Mouse (Mus musculus): Measurements from ENCODE around the gene Capza1. TPM values are rescaled to one million over a fixed set of nuclear protein-coding genes. Genes with fewer than 3 reads are reported as not detected.
"Not testable (repeated sequence)": the region's sequence is repeated elsewhere in the genome, so short reads cannot be mapped to it uniquely, and the experiment has no call there.

The Capza1 gene
- polyA plus RNA-seq, 1 experiment from 2014 or later = 240 TPM

DNA sequence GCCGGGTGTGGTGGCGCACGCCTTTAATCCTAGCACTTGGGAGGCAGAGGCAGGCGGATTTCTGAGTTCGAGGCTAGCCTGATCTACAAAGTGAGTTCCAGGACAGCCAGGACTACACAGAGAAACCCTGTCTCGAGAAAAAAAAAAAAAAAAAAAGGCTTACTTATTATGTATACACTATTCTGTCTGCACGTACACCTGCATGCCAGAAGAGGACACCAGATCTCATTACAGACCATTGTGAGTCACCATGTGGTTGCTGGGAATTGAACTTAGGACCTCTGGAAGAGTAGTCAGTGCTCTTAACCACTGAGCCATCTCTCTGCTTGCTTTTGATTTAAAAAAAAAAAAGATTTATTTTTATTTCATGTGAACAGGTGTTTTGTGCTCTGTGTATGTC is 51.1 kb downstream of the Capza1 start:
- H3K9me3 ChIP-seq (ENCODE audit: control insufficient read depth, low read length); DNase-seq (ENCODE audit: low spot score): not testable (repeated sequence)

DNA sequence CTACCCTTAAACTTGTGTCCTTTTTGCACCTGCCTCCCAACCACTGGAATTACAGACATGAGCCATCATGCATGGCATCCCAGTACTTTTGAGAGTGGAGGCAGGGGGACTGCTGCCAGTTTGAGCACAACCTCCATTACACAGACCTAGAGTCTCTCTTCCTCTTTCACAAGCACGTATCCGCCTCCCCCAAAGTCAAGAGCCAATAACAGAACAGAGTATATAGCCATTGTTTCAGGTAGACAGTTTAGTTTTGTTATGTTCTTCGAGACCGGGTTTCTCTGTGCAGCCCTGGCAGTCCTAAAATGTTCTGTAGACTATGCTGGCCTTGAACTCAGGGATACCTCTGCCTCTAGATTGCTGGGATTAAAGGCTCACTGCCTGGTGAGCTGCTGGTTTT is 52.1 kb downstream of the Capza1 start:
- DNase-seq (ENCODE audit: low spot score) (no peak), ATAC-seq (replicated peaks; ENCODE audit: low FRiP score) (no peak)
- no peak overlapping the region for H3K27ac ChIP-seq (ENCODE audit: low read depth, low read length)
- H3K4me1 ChIP-seq (replicated peaks; ENCODE audit: control insufficient read depth, insufficient read depth, low read length) = 0 out of 2 replicates have a peak, but pooled peaks cover 2% of the 10 kb centered on the region
- H3K9me3 ChIP-seq (ENCODE audit: control insufficient read depth, low read length) = no peaks in the 10 kb centered on the region
- no peak overlapping the region for H3K4me3 ChIP-seq (ENCODE audit: low read depth, low read length)
- H3K9ac ChIP-seq (ENCODE audit: low read length) = no peak overlapping the region
- H3K4me2 ChIP-seq (ENCODE audit: low read depth, low read length, severe bottlenecking) = no peak overlapping the region
- WGBS = 83% methylated on average over 4 of the region's 4 CpGs
- no peaks in the 10 kb centered on the region for H3K36me3 ChIP-seq (ENCODE audit: control insufficient read depth, insufficient read depth, low read length)
- H3K27me3 ChIP-seq (ENCODE audit: control insufficient read depth, insufficient read depth, low read length) = no peaks in the 10 kb centered on the region

More for the DNA sequence above, 51.1 kb downstream of the Capza1 start:
- H3K4me1 ChIP-seq (replicated peaks; ENCODE audit: control insufficient read depth, insufficient read depth, low read length); H3K4me3 ChIP-seq (ENCODE audit: low read depth, low read length); H3K27ac ChIP-seq (ENCODE audit: low read depth, low read length); H3K27me3 ChIP-seq (ENCODE audit: control insufficient read depth, insufficient read depth, low read length); H3K4me2 ChIP-seq (ENCODE audit: low read depth, low read length, severe bottlenecking); H3K9ac ChIP-seq (ENCODE audit: low read length); ATAC-seq (replicated peaks; ENCODE audit: low FRiP score); H3K36me3 ChIP-seq (ENCODE audit: control insufficient read depth, insufficient read depth, low read length): not testable (repeated sequence)
- WGBS = 87% methylated on average over 7 of the region's 7 CpGs

GRCm38 (mm10) chr3:104811752-104812151 is 52.6 kb downstream of the Capza1 start:
- ATAC-seq (replicated peaks; ENCODE audit: low FRiP score) (no peak), DNase-seq (ENCODE audit: low spot score) (no peak)
- no peaks in the 10 kb centered on the region for H3K36me3 ChIP-seq (ENCODE audit: control insufficient read depth, insufficient read depth, low read length)
- H3K4me2 ChIP-seq (ENCODE audit: low read depth, low read length, severe bottlenecking) = no peak overlapping the region
- no peaks in the 10 kb centered on the region for H3K9me3 ChIP-seq (ENCODE audit: control insufficient read depth, low read length)
- H3K9ac ChIP-seq (ENCODE audit: low read length) = no peak overlapping the region
- H3K4me1 ChIP-seq (replicated peaks; ENCODE audit: control insufficient read depth, insufficient read depth, low read length) = 0 out of 2 replicates have a peak, but pooled peaks cover 2% of the 10 kb centered on the region
- no peaks in the 10 kb centered on the region for H3K27me3 ChIP-seq (ENCODE audit: control insufficient read depth, insufficient read depth, low read length)
- no peak overlapping the region for H3K4me3 ChIP-seq (ENCODE audit: low read depth, low read length)
- WGBS = 11% methylated on average over 3 of the region's 3 CpGs
- no peak overlapping the region for H3K27ac ChIP-seq (ENCODE audit: low read depth, low read length)

DNA sequence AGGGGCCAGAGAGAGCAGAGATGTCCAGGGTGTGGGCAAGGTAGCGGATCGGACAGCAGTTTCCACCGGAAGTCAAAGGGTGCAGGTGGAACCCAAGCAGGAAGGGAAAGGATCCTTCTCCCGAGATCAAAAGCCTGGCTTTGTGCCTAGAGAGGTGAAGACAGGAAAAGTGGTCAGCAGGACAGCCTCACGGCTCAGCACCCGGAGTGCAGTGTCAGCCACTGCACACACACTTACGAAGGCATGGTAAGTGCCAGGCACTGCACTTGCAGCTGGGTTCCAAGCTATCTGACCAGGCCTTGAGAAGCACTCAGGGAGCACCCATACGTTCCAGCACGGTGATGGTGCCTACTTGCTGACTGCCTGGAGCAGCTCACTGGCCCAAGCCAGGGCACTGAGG is 58.8 kb downstream of the Capza1 start:
- no peak for DNase-seq (ENCODE audit: low spot score)
- no peak overlapping the region for H3K4me2 ChIP-seq (ENCODE audit: low read depth, low read length, severe bottlenecking)
- ATAC-seq (replicated peaks; ENCODE audit: low FRiP score) = no peak
- no peaks in the 10 kb centered on the region for H3K9me3 ChIP-seq (ENCODE audit: control insufficient read depth, low read length)
- no peaks in the 10 kb centered on the region; the same call in 1 of the 2 replicates for H3K36me3 ChIP-seq (ENCODE audit: control insufficient read depth, insufficient read depth, low read length)
- H3K4me1 ChIP-seq (replicated peaks; ENCODE audit: control insufficient read depth, insufficient read depth, low read length) = no peaks in the 10 kb centered on the region
- no peak overlapping the region for H3K4me3 ChIP-seq (ENCODE audit: low read depth, low read length)
- H3K27ac ChIP-seq (ENCODE audit: low read depth, low read length) = no peak overlapping the region
- no peaks in the 10 kb centered on the region for H3K27me3 ChIP-seq (ENCODE audit: control insufficient read depth, insufficient read depth, low read length)
- 85% methylated on average over 9 of the region's 9 CpGs for WGBS
- H3K9ac ChIP-seq (ENCODE audit: low read length) = no peak overlapping the region

GRCm38 (mm10) chr3:104804312-104804711 is 60.0 kb downstream of the Capza1 start:
- no peak overlapping the region for H3K4me3 ChIP-seq (ENCODE audit: low read depth, low read length)
- H3K4me2 ChIP-seq (ENCODE audit: low read depth, low read length, severe bottlenecking) = no peak overlapping the region
- DNase-seq (ENCODE audit: low spot score) (no peak), ATAC-seq (replicated peaks; ENCODE audit: low FRiP score) (no peak)
- H3K27ac ChIP-seq (ENCODE audit: low read depth, low read length) = no peak overlapping the region
- H3K4me1 ChIP-seq (replicated peaks; ENCODE audit: control insufficient read depth, insufficient read depth, low read length) = no peaks in the 10 kb centered on the region
- H3K9me3 ChIP-seq (ENCODE audit: control insufficient read depth, low read length) = no peaks in the 10 kb centered on the region
- H3K27me3 ChIP-seq (ENCODE audit: control insufficient read depth, insufficient read depth, low read length) = no peaks in the 10 kb centered on the region
- no peak overlapping the region for H3K9ac ChIP-seq (ENCODE audit: low read length)
- 95% methylated on average over 10 of the region's 10 CpGs for WGBS
- no peaks in the 10 kb centered on the region; the same call in 1 of the 2 replicates for H3K36me3 ChIP-seq (ENCODE audit: control insufficient read depth, insufficient read depth, low read length)

DNA sequence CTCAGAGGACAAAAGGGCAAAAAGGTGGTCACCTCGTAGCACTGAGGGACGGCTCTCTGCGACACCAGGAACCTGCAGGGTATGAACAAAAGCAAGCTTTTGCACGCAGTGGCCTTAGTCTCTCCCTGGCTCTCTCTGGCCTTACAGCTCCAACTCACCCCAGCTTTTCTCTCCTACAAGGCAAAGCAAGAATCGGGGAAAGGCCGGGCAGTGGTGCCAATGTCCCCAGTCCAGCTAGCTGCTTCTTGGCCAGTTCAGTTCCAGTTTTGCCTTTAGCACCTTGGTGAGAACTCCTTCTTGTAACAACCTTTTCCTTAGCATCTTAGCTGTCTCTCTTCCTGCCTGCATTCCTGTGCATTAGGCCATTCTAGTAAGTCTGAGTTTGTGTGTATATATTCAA is 62.8 kb downstream of the Capza1 start:
- Histone ChIP-seq H3K9ac (ENCODE audit: low read length) (no peak overlapping the region), H3K4me2 (ENCODE audit: low read depth, low read length, severe bottlenecking) (no peak overlapping the region), H3K36me3 (ENCODE audit: control insufficient read depth, insufficient read depth, low read length) (no peaks in the 10 kb centered on the region; the same call in 1 of the 2 replicates), H3K27ac (ENCODE audit: low read depth, low read length) (no peak overlapping the region), H3K9me3 (ENCODE audit: control insufficient read depth, low read length) (no peaks in the 10 kb centered on the region), H3K27me3 (ENCODE audit: control insufficient read depth, insufficient read depth, low read length) (no peaks in the 10 kb centered on the region), H3K4me3 (ENCODE audit: low read depth, low read length) (no peak overlapping the region), H3K4me1 (replicated peaks; ENCODE audit: control insufficient read depth, insufficient read depth, low read length) (no peaks in the 10 kb centered on the region)
- no peak for DNase-seq (ENCODE audit: low spot score)
- WGBS = 90% methylated on average over 6 of the region's 6 CpGs
- ATAC-seq (replicated peaks; ENCODE audit: low FRiP score) = no peak

- no peak for ATAC-seq (replicated peaks; ENCODE audit: low FRiP score)
- no peak overlapping the region for H3K9ac ChIP-seq (ENCODE audit: low read length)
- H3K27ac ChIP-seq (ENCODE audit: low read depth, low read length) = no peak overlapping the region
- no peak overlapping the region for H3K4me2 ChIP-seq (ENCODE audit: low read depth, low read length, severe bottlenecking)
- no peaks in the 10 kb centered on the region; the same call in 1 of the 2 replicates for H3K36me3 ChIP-seq (ENCODE audit: control insufficient read depth, insufficient read depth, low read length)
- no peak for DNase-seq (ENCODE audit: low spot score)
- 95% methylated on average over 11 of the region's 11 CpGs for WGBS
- H3K27me3 ChIP-seq (ENCODE audit: control insufficient read depth, insufficient read depth, low read length) = no peaks in the 10 kb centered on the region
- no peak overlapping the region for H3K4me3 ChIP-seq (ENCODE audit: low read depth, low read length)
- H3K9me3 ChIP-seq (ENCODE audit: control insufficient read depth, low read length) = no peaks in the 10 kb centered on the region
- no peaks in the 10 kb centered on the region for H3K4me1 ChIP-seq (replicated peaks; ENCODE audit: control insufficient read depth, insufficient read depth, low read length)
Observed at GRCm38 (mm10) chr3:104800681-104801080, 63.6 kb downstream of the Capza1 start.

DNA sequence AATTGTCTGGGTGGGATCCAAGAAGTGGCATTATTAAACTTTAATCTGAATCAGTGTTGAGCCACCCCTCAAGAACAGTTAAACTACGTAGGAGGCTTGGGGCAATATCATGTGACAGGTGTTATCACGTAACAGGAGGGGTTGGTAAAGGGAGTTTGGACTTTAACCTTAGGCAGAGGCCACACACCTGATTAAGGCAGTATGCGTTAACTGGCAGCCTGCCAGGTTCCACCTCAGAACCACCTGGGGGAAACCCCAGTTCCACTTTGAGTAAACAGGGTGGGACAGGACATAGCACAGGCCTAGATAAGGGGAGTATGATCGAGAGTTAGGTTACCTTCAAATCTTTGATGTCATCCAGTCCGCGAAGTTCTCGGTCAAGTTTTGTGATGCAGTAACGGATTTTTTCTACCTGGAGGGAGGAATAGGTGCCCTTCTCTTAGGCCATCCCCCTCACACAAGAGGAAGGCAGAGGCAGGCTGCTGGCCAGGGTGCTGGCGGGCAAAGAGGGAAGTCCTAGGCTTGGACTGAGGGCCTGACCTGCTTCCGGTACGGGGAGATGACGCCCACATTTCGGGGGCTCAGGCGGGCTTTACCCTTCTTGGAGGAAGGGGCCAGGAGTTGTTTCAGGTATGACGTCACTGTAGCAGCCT is 67.7 kb downstream of the Capza1 start:
- WGBS = 86% methylated on average over 15 of the region's 15 CpGs
- no peak for ATAC-seq (replicated peaks; ENCODE audit: low FRiP score)
- no peaks in the 10 kb centered on the region; the same call in 1 of the 2 replicates for H3K36me3 ChIP-seq (ENCODE audit: control insufficient read depth, insufficient read depth, low read length)
- H3K9ac ChIP-seq (ENCODE audit: low read length) = no peak overlapping the region
- H3K4me3 ChIP-seq (ENCODE audit: low read depth, low read length) = no peak overlapping the region
- no peaks in the 10 kb centered on the region for H3K27me3 ChIP-seq (ENCODE audit: control insufficient read depth, insufficient read depth, low read length)
- no peaks in the 10 kb centered on the region for H3K9me3 ChIP-seq (ENCODE audit: control insufficient read depth, low read length)
- no peak overlapping the region for H3K4me2 ChIP-seq (ENCODE audit: low read depth, low read length, severe bottlenecking)
- peaks cover 6% of the 10 kb centered on the region for H3K4me1 ChIP-seq (replicated peaks; ENCODE audit: control insufficient read depth, insufficient read depth, low read length)
- no peak for DNase-seq (ENCODE audit: low spot score)
- H3K27ac ChIP-seq (ENCODE audit: low read depth, low read length) = no peak overlapping the region

All from forebrain, embryonic 11.5 days (tissue).